ENCODE assay signal across 11 mouse cellular contexts in genomic region chr7:142206891-142207290, GRCm38 (mm10). TPM values are rescaled to one million over a fixed set of nuclear protein-coding genes. Genes with fewer than 3 reads are reported as not detected.
A peak's percentile ranks its signal among the peaks of the same experiment; 100 is the strongest.
DNase-seq lines count a peak whose midpoint lies in the region; TF ChIP-seq lines count a peak whose summit lies in the region.
"Not testable (repeated sequence)": the region's sequence is repeated elsewhere in the genome, so short reads cannot be mapped to it uniquely, and the experiment has no call there.
"Had no signal": no experiment of that assay in that cellular context is flagged by ENCODE, and none has a peak within 500 bp of the region (broad histone marks: within the 10 kb centered on the region; RNA-seq: fewer than 3 reads in every experiment).

No protein-coding gene starts in this region.

- H3K27me3 ChIP-seq in ES-Bruce4 (ENCODE audit: control insufficient read depth, insufficient read depth, low read length, poor library complexity, severe bottlenecking), result not testable (repeated sequence)

- H3K9me3 ChIP-seq in ES-Bruce4 (replicated peaks; ENCODE audit: control insufficient read depth, insufficient read depth, low read length, poor library complexity, severe bottlenecking), result not testable (repeated sequence)

- H3K36me3 ChIP-seq in ES-Bruce4 (ENCODE audit: control insufficient read depth, insufficient read depth, low read length, poor library complexity, severe bottlenecking), result not testable (repeated sequence)

- H3K27ac ChIP-seq in ES-Bruce4 (ENCODE audit: insufficient read depth, low read length), result peak overlapping the region; percentile 55

- DNase-seq in R1 (ENCODE audit: low read depth, low spot score) (peak; percentile 60), ZHBTc4 (ENCODE audit: low read depth, low spot score) (peak; percentile 59)

- TF ChIP-seq POLR2A in ES-Bruce4 (IDR thresholded peaks at IDR 0.05; ENCODE audit: insufficient read depth, low read length), result not testable (repeated sequence)

- not testable (repeated sequence) for TF ChIP-seq CTCF in ES-Bruce4 (IDR thresholded peaks at IDR 0.05; ENCODE audit: low read depth, low read length)

- not testable (repeated sequence) for H3K4me1 ChIP-seq in ES-Bruce4 (ENCODE audit: control insufficient read depth, insufficient read depth, low read length)

- H3K9ac ChIP-seq in ES-Bruce4 (ENCODE audit: low read depth, poor library complexity, severe bottlenecking), result not testable (repeated sequence)

- 0 out of 2 replicates have a peak, but pooled peaks have one; percentile 22 for TF ChIP-seq EP300 in ES-Bruce4 (IDR thresholded peaks at IDR 0.05; ENCODE audit: insufficient read depth, low read depth, low read length)

- not testable (repeated sequence) for H3K4me3 ChIP-seq in ES-Bruce4 (ENCODE audit: low read depth, low read length)

RNA-seq across cellular contexts. Expression of gene Gm7579, which starts 4.8 kb away (rescaled TPM):
- not detected in 2 replicates for polyA plus RNA-seq in ES-Bruce4 (2011; ENCODE audit: insufficient read depth, insufficient read length, low read depth, missing spikeins)
- polyA plus RNA-seq: activated CD4-positive, CD25-positive, alpha-beta regulatory T cell, adult 4 months; adrenal gland, adult 2 months; brain, embryonic 14.5 days; C2C12; CD4-positive, CD25-positive, alpha-beta regulatory T cell, adult 4 months; cerebellum, adult 2 months; G1E; Patski had no signal

RNA-seq across cellular contexts. Expression of gene Krtap5-3, which starts 5.7 kb away (rescaled TPM):
- not detected in 2 replicates for polyA plus RNA-seq in ES-Bruce4 (2011; ENCODE audit: insufficient read depth, insufficient read length, low read depth, missing spikeins)
- polyA plus RNA-seq: activated CD4-positive, CD25-positive, alpha-beta regulatory T cell, adult 4 months; adrenal gland, adult 2 months; brain, embryonic 14.5 days; C2C12; CD4-positive, CD25-positive, alpha-beta regulatory T cell, adult 4 months; cerebellum, adult 2 months; G1E; Patski had no signal

RNA-seq across cellular contexts. Expression of gene Gm10153, which starts 16.7 kb away (rescaled TPM):
- not detected in 2 replicates for polyA plus RNA-seq in ES-Bruce4 (2011; ENCODE audit: insufficient read depth, insufficient read length, low read depth, missing spikeins)
- polyA plus RNA-seq: activated CD4-positive, CD25-positive, alpha-beta regulatory T cell, adult 4 months; adrenal gland, adult 2 months; brain, embryonic 14.5 days; C2C12; CD4-positive, CD25-positive, alpha-beta regulatory T cell, adult 4 months; cerebellum, adult 2 months; G1E; Patski had no signal

RNA-seq across cellular contexts. Expression of gene Krtap5-5, which starts 22.9 kb away (rescaled TPM):
- polyA plus RNA-seq in ES-Bruce4 (2011; ENCODE audit: insufficient read depth, insufficient read length, low read depth, missing spikeins), result not detected in 2 replicates
- polyA plus RNA-seq: activated CD4-positive, CD25-positive, alpha-beta regulatory T cell, adult 4 months; brain, embryonic 14.5 days; C2C12; CD4-positive, CD25-positive, alpha-beta regulatory T cell, adult 4 months; cerebellum, adult 2 months; G1E; Patski had no signal

RNA-seq across cellular contexts. Expression of gene Krtap5-2, which starts 31.1 kb away (rescaled TPM):
- not detected in 2 replicates for polyA plus RNA-seq in ES-Bruce4 (2011; ENCODE audit: insufficient read depth, insufficient read length, low read depth, missing spikeins)
- polyA plus RNA-seq: activated CD4-positive, CD25-positive, alpha-beta regulatory T cell, adult 4 months; adrenal gland, adult 2 months; brain, embryonic 14.5 days; C2C12; CD4-positive, CD25-positive, alpha-beta regulatory T cell, adult 4 months; cerebellum, adult 2 months; G1E; Patski had no signal
